Comparison of ENCODE assay signal across 9 mouse cellular contexts in genomic region chr11:7063001-7063584, GRCm38 (mm10). TPM values are rescaled to one million over a fixed set of nuclear protein-coding genes. Genes with fewer than 3 reads are reported as not detected.
DNase-seq lines count a peak whose midpoint lies in the region; ATAC-seq and TF ChIP-seq lines count a peak whose summit lies in the region.
"Had no signal": no experiment of that assay in that cellular context is flagged by ENCODE, and none has a peak within 500 bp of the region (broad histone marks: within the 10 kb centered on the region; RNA-seq: fewer than 3 reads in every experiment).

Adcy1 (plus strand) TSS chr11:7063489.

- no peak for TF ChIP-seq CTCF in liver, embryonic 14.5 days (IDR thresholded peaks at IDR 0.05; ENCODE audit: low read depth)

- no peak for TF ChIP-seq EP300 in liver, embryonic 14.5 days (IDR thresholded peaks at IDR 0.05; ENCODE audit: low read depth)

- peak within 1 kb of the TSS; percentile 72 for H3K9ac ChIP-seq in embryonic facial prominence, embryonic 13.5 days
- peak within 1 kb of the TSS; percentile 61 for H3K9ac ChIP-seq in kidney, embryonic 16.5 days (replicated peaks; ENCODE audit: low read length)
- H3K9ac ChIP-seq in liver, embryonic 14.5 days (replicated peaks), result no peak within 1 kb of the TSS
- peak within 1 kb of the TSS; percentile 69 for H3K9ac ChIP-seq in stomach, embryonic 16.5 days (ENCODE audit: low read length)

- no peaks in the 10 kb centered on the region for H3K36me3 ChIP-seq in heart, embryonic 10.5 days
- H3K36me3 ChIP-seq in embryonic facial prominence, embryonic 13.5 days, result no peaks in the 10 kb centered on the region
- H3K36me3 ChIP-seq in kidney, embryonic 16.5 days (ENCODE audit: insufficient read depth, low read length), result no peaks in the 10 kb centered on the region
- no peaks in the 10 kb centered on the region for H3K36me3 ChIP-seq in liver, embryonic 14.5 days (replicated peaks; ENCODE audit: control insufficient read depth, insufficient read depth, low read depth)
- H3K36me3 ChIP-seq in stomach, embryonic 16.5 days (ENCODE audit: control insufficient read depth, insufficient read depth, low read length), result no peaks in the 10 kb centered on the region

- peak within 1 kb of the TSS; percentile 76 for H3K4me3 ChIP-seq in heart, embryonic 10.5 days
- peak within 1 kb of the TSS; percentile 64 for H3K4me3 ChIP-seq in embryonic facial prominence, embryonic 13.5 days
- peak within 1 kb of the TSS; percentile 59 for H3K4me3 ChIP-seq in kidney, embryonic 16.5 days (ENCODE audit: low read length)
- peak within 1 kb of the TSS; percentile 20 to 41; a peak in 3 of 4 replicates for H3K4me3 ChIP-seq in liver, embryonic 14.5 days (ENCODE audit: insufficient read depth in 1 of 2, low read depth in 2 of 2, low read length in 2 of 2)
- H3K4me3 ChIP-seq in stomach, embryonic 16.5 days (replicated peaks; ENCODE audit: low read length), result peak within 1 kb of the TSS; percentile 68

- H3K27me3 ChIP-seq in heart, embryonic 10.5 days (ENCODE audit: insufficient read depth, poor library complexity, severe bottlenecking), result peaks cover 88% of the 10 kb centered on the region
- H3K27me3 ChIP-seq in embryonic facial prominence, embryonic 13.5 days, result peaks cover 92% of the 10 kb centered on the region
- peaks cover 60% of the 10 kb centered on the region for H3K27me3 ChIP-seq in kidney, embryonic 16.5 days (ENCODE audit: insufficient read depth, low read length)
- peaks cover 33% of the 10 kb centered on the region for H3K27me3 ChIP-seq in liver, embryonic 14.5 days (ENCODE audit: control insufficient read depth, insufficient read depth, low read length)
- H3K27me3 ChIP-seq in stomach, embryonic 16.5 days (ENCODE audit: control insufficient read depth, insufficient read depth, low read length), result peaks cover 45% of the 10 kb centered on the region

- peaks cover 31% of the 10 kb centered on the region for H3K4me1 ChIP-seq in heart, embryonic 10.5 days
- H3K4me1 ChIP-seq in embryonic facial prominence, embryonic 13.5 days, result peaks cover 31% of the 10 kb centered on the region
- peaks cover 12% of the 10 kb centered on the region for H3K4me1 ChIP-seq in kidney, embryonic 16.5 days (ENCODE audit: insufficient read depth, low read length)
- H3K4me1 ChIP-seq in liver, embryonic 14.5 days (replicated peaks; ENCODE audit: control insufficient read depth in 2 of 2, insufficient read depth in 2 of 2, low read length in 1 of 2), result no peaks in the 10 kb centered on the region
- peaks cover 12% of the 10 kb centered on the region for H3K4me1 ChIP-seq in stomach, embryonic 16.5 days (ENCODE audit: control insufficient read depth, insufficient read depth, low read length)

- ATAC-seq in embryonic facial prominence, embryonic 13.5 days (ENCODE audit: insufficient number of reproducible peaks, insufficient read depth, low FRiP score, low TSS enrichment, low read depth), result no peak
- peak; percentile 21 for ATAC-seq in kidney, embryonic 16.5 days (ENCODE audit: low FRiP score, low TSS enrichment)
- no peak for ATAC-seq in liver, embryonic 14.5 days (ENCODE audit: insufficient read depth)
- ATAC-seq in stomach, embryonic 16.5 days (ENCODE audit: insufficient read depth, low FRiP score), result peak; percentile 34; the same call in 1 of the 2 replicates

- peak within 1 kb of the TSS; percentile 94 for H3K4me2 ChIP-seq in embryonic facial prominence, embryonic 13.5 days
- peak within 1 kb of the TSS; percentile 89 for H3K4me2 ChIP-seq in kidney, embryonic 16.5 days (replicated peaks; ENCODE audit: low read depth, low read length)
- H3K4me2 ChIP-seq in liver, embryonic 14.5 days (ENCODE audit: low read depth), result peak within 1 kb of the TSS; percentile 44
- peak within 1 kb of the TSS; percentile 66 for H3K4me2 ChIP-seq in stomach, embryonic 16.5 days (ENCODE audit: low read depth, low read length)

- H3K27ac ChIP-seq in heart, embryonic 10.5 days, result peak within 1 kb of the TSS; percentile 86
- no peak within 1 kb of the TSS for H3K27ac ChIP-seq in embryonic facial prominence, embryonic 13.5 days
- H3K27ac ChIP-seq in kidney, embryonic 16.5 days (ENCODE audit: low read length), result no peak within 1 kb of the TSS
- no peak within 1 kb of the TSS for H3K27ac ChIP-seq in liver, embryonic 14.5 days
- H3K27ac ChIP-seq in stomach, embryonic 16.5 days (ENCODE audit: low read length), result no peak within 1 kb of the TSS

- DNase-seq in heart, embryonic 10.5 days (ENCODE audit: low spot score), result no peak
- no peak for DNase-seq in heart, adult 8-10 months (ENCODE audit: low spot score)
- peak; percentile 45 for DNase-seq in NIH3T3 (ENCODE audit: low read depth)
- DNase-seq in liver, embryonic 14.5 days (ENCODE audit: low read depth in 3 of 3, low spot score in 3 of 3), result no peak
- DNase-seq in urinary bladder, postnatal 36 days (ENCODE audit: low spot score in 2 of 2), result no peak

- no peaks in the 10 kb centered on the region for H3K9me3 ChIP-seq in heart, embryonic 10.5 days
- no peaks in the 10 kb centered on the region for H3K9me3 ChIP-seq in embryonic facial prominence, embryonic 13.5 days
- no peaks in the 10 kb centered on the region for H3K9me3 ChIP-seq in kidney, embryonic 16.5 days (ENCODE audit: low read length)
- H3K9me3 ChIP-seq in liver, embryonic 14.5 days (ENCODE audit: control insufficient read depth, low read length), result no peaks in the 10 kb centered on the region
- no peaks in the 10 kb centered on the region for H3K9me3 ChIP-seq in stomach, embryonic 16.5 days (replicated peaks; ENCODE audit: control insufficient read depth, low read length)

- 23% methylated on average over 52 of the region's 69 CpGs for WGBS in heart, embryonic 10.5 days
- WGBS in embryonic facial prominence, embryonic 13.5 days, result under 1% methylated on average over 18 of the region's 69 CpGs
- WGBS in kidney, embryonic 16.5 days, result 1% methylated on average over 29 of the region's 69 CpGs
- WGBS in liver, embryonic 14.5 days (ENCODE audit: insufficient replicate concordance), result 2% methylated on average over 42 of the region's 69 CpGs
- 2% methylated on average over 35 of the region's 69 CpGs for WGBS in stomach, embryonic 16.5 days

RNA-seq across cellular contexts. Expression of gene Adcy1, which starts in this region (rescaled TPM):
- 1.9 and 2.0 TPM in 2 replicates for polyA plus RNA-seq in heart, embryonic 10.5 days (2016; fragmentation: Nextera tagmentation; extraction: Ambion mirVana)
- total RNA-seq in heart, adult 8-10 months (2022), result 1 to 10 TPM; 1.4 to 3.2 (median 2.0) TPM
- polyA plus RNA-seq in embryonic facial prominence, embryonic 13.5 days (2015; fragmentation: Nextera tagmentation; extraction: Ambion mirVana), result 1.1 and 1.2 TPM in 2 replicates
- polyA plus RNA-seq in kidney, embryonic 16.5 days (2015; fragmentation: Nextera tagmentation; extraction: Ambion mirVana), result 1.6 and 1.9 TPM in 2 replicates
- 0.13 and 0.14 TPM in 2 replicates for polyA plus RNA-seq in liver, embryonic 14.5 days (2012; rRNA removed)
- 0.15 and 0.24 TPM in 2 replicates for polyA plus RNA-seq in liver, embryonic 14.5 days (2014; fragmentation: Nextera tagmentation; extraction: Ambion mirVana)
- 1.8 and 2.2 TPM in 2 replicates for polyA plus RNA-seq in stomach, embryonic 16.5 days (2015; fragmentation: Nextera tagmentation; extraction: Ambion mirVana)
- total RNA-seq: hematopoietic stem cell, adult 5-6 weeks had no signal

Comparison
In these comparisons a context has a peak if more than half of its experiments do, and no peak if none do; other contexts are left out.
1. ATAC-seq: peak in kidney, embryonic 16.5 days (single experiment) and stomach, embryonic 16.5 days (single experiment); none in embryonic facial prominence, embryonic 13.5 days (single experiment) and liver, embryonic 14.5 days (single experiment).
2. H3K4me2 ChIP-seq: peak in every context shown above with its lines; median percentile 94 in embryonic facial prominence, embryonic 13.5 days; 89 in kidney, embryonic 16.5 days; 66 in stomach, embryonic 16.5 days; 44 in liver, embryonic 14.5 days.
3. Peak in every context shown above with its lines, with median percentiles within 50 percentile points of each other: H3K4me3 ChIP-seq.